Mouse (Mus musculus): Measurements from ENCODE around the gene Exosc2.

GRCm38 (mm10) chr2:31670551-31671035, at the start of gene Exosc2:
- TF ChIP-seq CTCF (IDR thresholded peaks at IDR 0.05; ENCODE audit: low read depth, low read length) (no peak), TAL1 (conservative IDR thresholded peaks at IDR 0.05; ENCODE audit: low read depth, low read length) (no peak)

Data from G1E (cell line).